8 mouse cellular contexts compared by ENCODE assay signal in the genomic region with DNA sequence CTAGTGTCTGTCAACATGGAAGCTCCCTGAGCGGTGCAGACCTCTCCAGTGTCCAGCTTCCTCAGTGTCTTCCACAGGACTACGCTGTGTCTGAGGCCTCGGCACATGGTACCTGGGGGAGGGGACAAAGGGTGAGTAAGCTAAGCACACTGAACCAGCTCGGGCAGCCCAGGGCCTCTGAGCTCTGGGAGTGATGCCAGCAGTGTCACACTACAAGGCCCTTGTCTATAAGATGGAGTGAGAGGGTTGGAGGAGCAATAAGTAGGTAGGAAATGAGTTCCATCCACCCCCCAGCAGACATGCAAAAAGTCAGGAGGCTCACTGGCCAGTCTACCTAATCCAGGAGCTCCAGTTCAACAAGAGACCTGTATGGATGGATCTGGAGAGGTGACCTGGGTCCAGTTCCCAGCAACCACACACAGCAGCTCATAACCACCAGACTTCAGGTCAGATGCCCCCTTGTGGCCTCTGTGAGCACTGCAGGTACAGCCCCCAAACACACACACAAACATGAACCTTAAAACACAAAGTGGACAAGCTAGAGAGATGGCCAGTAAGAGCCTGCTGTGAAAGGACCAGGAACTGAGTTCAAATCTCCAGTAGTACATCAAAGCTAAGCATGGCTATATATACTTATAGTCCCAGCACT. TPM values are rescaled to one million over a fixed set of nuclear protein-coding genes. Genes with fewer than 3 reads are reported as not detected.
A peak's percentile ranks its signal among the peaks of the same experiment; 100 is the strongest.
DNase-seq lines count a peak whose midpoint lies in the region; ATAC-seq lines count a peak whose summit lies in the region.

No protein-coding gene starts in this region.

- peak; percentile 49 to 62 for DNase-seq in cerebellum, postnatal 25 days
- DNase-seq in cerebellum, adult 9-10 months = no peak
- DNase-seq in thymus, postnatal 0 days (ENCODE audit: low spot score) = peak; percentile 49
- no peak for DNase-seq in thymus, postnatal 10 days (ENCODE audit: low spot score in 2 of 2)
- peak; percentile 64 to 69 for DNase-seq in kidney, postnatal 36 days
- DNase-seq in thymus, postnatal 4 days = peak; percentile 65
- no peak for DNase-seq in ovary, postnatal 14 days (ENCODE audit: low spot score)

- ATAC-seq in erythroid progenitor cell, adult 5-6 weeks (replicated peaks; ENCODE audit: low FRiP score, poor library complexity, severe bottlenecking) = no peak

RNA-seq across cellular contexts. Expression of gene Uqcr11, which starts 3.5 kb away (rescaled TPM):
- polyA plus RNA-seq in thymus, postnatal 0 days (2015; fragmentation: Nextera tagmentation; extraction: Ambion mirVana) = 635 and 689 TPM in 2 replicates
- total RNA-seq in erythroid progenitor cell, adult 5-6 weeks (2015; ENCODE audit: low replicate concordance) = 65.8 and 80.0 TPM in 2 replicates
- total RNA-seq in erythroid progenitor cell, adult 5-6 weeks (2017; ENCODE audit: low replicate concordance) = 67.9 and 87.3 TPM in 2 replicates

RNA-seq across cellular contexts. Expression of gene Mbd3, which starts 3.8 kb away (rescaled TPM):
- 151 and 166 TPM in 2 replicates for polyA plus RNA-seq in thymus, postnatal 0 days (2015; fragmentation: Nextera tagmentation; extraction: Ambion mirVana)
- 33.5 TPM in 2 replicates for total RNA-seq in erythroid progenitor cell, adult 5-6 weeks (2015; ENCODE audit: low replicate concordance)
- total RNA-seq in erythroid progenitor cell, adult 5-6 weeks (2017; ENCODE audit: low replicate concordance) = 39.7 and 45.8 TPM in 2 replicates

RNA-seq across cellular contexts. Expression of gene Mex3d, which starts 15.7 kb away (rescaled TPM):
- polyA plus RNA-seq in thymus, postnatal 0 days (2015; fragmentation: Nextera tagmentation; extraction: Ambion mirVana) = 3.2 and 4.7 TPM in 2 replicates
- total RNA-seq in erythroid progenitor cell, adult 5-6 weeks (2015; ENCODE audit: low replicate concordance) = 1.4 TPM in 1 of 2 replicates, not detected in the other
- total RNA-seq in erythroid progenitor cell, adult 5-6 weeks (2017; ENCODE audit: low replicate concordance) = 6.7 TPM in 1 of 2 replicates, not detected in the other

RNA-seq across cellular contexts. Expression of gene Tcf3, which starts 30.3 kb away (rescaled TPM):
- polyA plus RNA-seq in thymus, postnatal 0 days (2015; fragmentation: Nextera tagmentation; extraction: Ambion mirVana) = 89.7 and 96.8 TPM in 2 replicates
- 127 and 148 TPM in 2 replicates for total RNA-seq in erythroid progenitor cell, adult 5-6 weeks (2015; ENCODE audit: low replicate concordance)
- total RNA-seq in erythroid progenitor cell, adult 5-6 weeks (2017; ENCODE audit: low replicate concordance) = 140 and 145 TPM in 2 replicates

RNA-seq across cellular contexts. Expression of gene Plk5, which starts 46.9 kb away (rescaled TPM):
- polyA plus RNA-seq in thymus, postnatal 0 days (2015; fragmentation: Nextera tagmentation; extraction: Ambion mirVana) = 0.17 and 0.21 TPM in 2 replicates
- not detected in 2 replicates for total RNA-seq in erythroid progenitor cell, adult 5-6 weeks (2015; ENCODE audit: low replicate concordance)
- not detected in 2 replicates for total RNA-seq in erythroid progenitor cell, adult 5-6 weeks (2017; ENCODE audit: low replicate concordance)

Comparison
In these comparisons a context has a peak if more than half of its experiments do, and no peak if none do; other contexts are left out.
1. DNase-seq: peak in cerebellum, postnatal 25 days (2 of 2), thymus, postnatal 0 days (single experiment), kidney, postnatal 36 days (2 of 2) and thymus, postnatal 4 days (single experiment); none in cerebellum, adult 9-10 months (single experiment), thymus, postnatal 10 days (0 of 2) and ovary, postnatal 14 days (single experiment).